Mouse (Mus musculus): Measurements from ENCODE around the gene Vrk2. TPM values are rescaled to one million over a fixed set of nuclear protein-coding genes. Genes with fewer than 3 reads are reported as not detected.

Gene Vrk2
- polyA plus RNA-seq, 1 experiment: 1.5 TPM

DNA sequence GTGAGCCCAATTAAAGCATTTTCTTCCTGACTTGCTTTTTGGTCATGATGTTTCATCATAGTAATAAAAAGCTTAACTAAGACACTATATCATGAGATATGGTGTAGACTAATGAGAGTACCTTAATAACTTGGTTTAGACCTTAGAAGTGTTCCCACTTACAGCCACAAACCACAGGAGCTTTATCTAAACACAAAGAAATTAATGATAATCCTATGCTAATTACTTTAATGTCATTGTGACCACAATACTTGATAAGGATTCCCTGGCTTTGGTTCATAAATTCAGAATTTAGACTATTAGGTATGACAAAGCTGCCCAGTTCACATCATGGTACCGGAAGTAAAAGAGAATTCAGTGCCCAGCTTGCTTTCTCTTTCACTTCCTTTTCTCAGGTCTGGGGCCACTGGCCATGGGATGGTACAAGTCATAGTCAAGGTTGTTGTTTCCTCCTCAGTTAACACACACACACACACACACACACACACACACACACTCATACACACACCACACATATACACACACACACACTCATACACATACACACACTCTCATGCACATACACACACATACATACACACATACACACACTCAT lies 10.4 kb upstream of the Vrk2 start:
- H3K4me3 ChIP-seq (replicated peaks; ENCODE audit: insufficient read depth, low read depth, low read length): no peak overlapping the region
- 93% methylated on average over 1 of the region's 1 CpGs for WGBS
- TF ChIP-seq CTCF (IDR thresholded peaks at IDR 0.05; ENCODE audit: borderline replicate concordance, insufficient read depth, low read depth, low read length) (no peak), POLR2A (IDR thresholded peaks at IDR 0.05; ENCODE audit: borderline replicate concordance, insufficient read depth, low read length) (no peak)
- H3K27me3 ChIP-seq (ENCODE audit: control insufficient read depth, insufficient read depth, low read length): no peaks in the 10 kb centered on the region
- DNase-seq: no peak
- no peak overlapping the region for H3K27ac ChIP-seq (ENCODE audit: insufficient read depth, low read length)
- H3K4me1 ChIP-seq (ENCODE audit: control insufficient read depth, insufficient read depth, low read length): no peaks in the 10 kb centered on the region

DNA sequence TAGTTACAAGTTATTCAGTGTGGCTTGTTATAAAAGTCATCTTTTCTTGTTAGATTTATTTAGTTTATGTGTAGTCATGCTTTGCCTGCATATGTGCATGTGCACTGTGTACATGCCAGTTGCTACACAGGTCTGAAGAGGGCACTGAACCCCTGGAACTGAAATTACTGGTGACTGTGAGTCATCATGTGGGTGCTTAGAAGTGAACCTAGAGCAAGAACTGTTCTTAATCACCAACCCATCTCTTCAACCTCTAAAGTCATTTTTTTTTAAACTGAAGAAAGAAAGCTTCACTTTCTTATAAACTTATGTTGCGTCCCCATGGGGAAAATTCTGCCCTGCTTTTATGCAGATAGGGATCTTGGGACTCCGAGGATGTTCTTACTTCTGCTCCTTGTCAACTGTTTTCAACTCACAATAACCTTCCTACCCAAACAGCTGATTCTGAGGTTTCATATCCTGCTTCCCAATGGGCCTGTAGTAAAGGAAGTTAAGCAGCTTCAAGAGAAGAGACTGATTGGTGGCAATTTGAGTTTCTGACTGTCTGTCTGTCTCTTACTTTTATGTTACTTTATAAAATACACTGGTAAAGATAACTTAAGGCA lies 7.9 kb upstream of the Vrk2 start:
- WGBS: 95% methylated on average over 2 of the region's 2 CpGs
- H3K27ac ChIP-seq (ENCODE audit: insufficient read depth, low read length): no peak overlapping the region
- DNase-seq: no peak
- H3K4me3 ChIP-seq (replicated peaks; ENCODE audit: insufficient read depth, low read depth, low read length): no peak overlapping the region
- TF ChIP-seq CTCF (IDR thresholded peaks at IDR 0.05; ENCODE audit: borderline replicate concordance, insufficient read depth, low read depth, low read length) (no peak), POLR2A (IDR thresholded peaks at IDR 0.05; ENCODE audit: borderline replicate concordance, insufficient read depth, low read length) (no peak)
- H3K4me1 ChIP-seq (ENCODE audit: control insufficient read depth, insufficient read depth, low read length): no peaks in the 10 kb centered on the region
- H3K27me3 ChIP-seq (ENCODE audit: control insufficient read depth, insufficient read depth, low read length): no peaks in the 10 kb centered on the region

DNA sequence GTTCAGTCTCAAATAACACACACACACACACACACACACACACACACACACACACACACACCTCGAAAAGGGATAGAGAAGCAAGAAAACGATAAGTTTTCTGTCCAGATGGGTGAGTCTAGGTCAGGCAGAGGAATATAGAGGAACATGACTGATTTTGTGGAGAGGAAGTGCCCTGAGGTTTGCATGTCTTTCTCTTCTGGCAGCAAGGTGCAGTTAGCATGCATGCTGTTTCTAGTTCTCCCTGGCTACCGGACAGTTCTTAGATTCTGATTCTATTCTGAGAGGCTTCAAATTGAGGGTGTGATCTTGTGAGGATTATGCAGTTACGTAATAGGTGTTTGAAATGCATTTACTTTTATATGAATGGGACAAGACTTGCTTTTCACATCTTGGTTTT lies 6.9 kb upstream of the Vrk2 start:
- Histone ChIP-seq H3K27me3 (ENCODE audit: control insufficient read depth, insufficient read depth, low read length) (no peaks in the 10 kb centered on the region), H3K4me1 (ENCODE audit: control insufficient read depth, insufficient read depth, low read length) (no peaks in the 10 kb centered on the region), H3K4me3 (replicated peaks; ENCODE audit: insufficient read depth, low read depth, low read length) (no peak overlapping the region), H3K27ac (ENCODE audit: insufficient read depth, low read length) (no peak overlapping the region)
- no peak for TF ChIP-seq POLR2A (IDR thresholded peaks at IDR 0.05; ENCODE audit: borderline replicate concordance, insufficient read depth, low read length)
- no peak for TF ChIP-seq CTCF (IDR thresholded peaks at IDR 0.05; ENCODE audit: borderline replicate concordance, insufficient read depth, low read depth, low read length)
- 53% methylated on average over 4 of the region's 4 CpGs for WGBS
- no peak for DNase-seq

DNA sequence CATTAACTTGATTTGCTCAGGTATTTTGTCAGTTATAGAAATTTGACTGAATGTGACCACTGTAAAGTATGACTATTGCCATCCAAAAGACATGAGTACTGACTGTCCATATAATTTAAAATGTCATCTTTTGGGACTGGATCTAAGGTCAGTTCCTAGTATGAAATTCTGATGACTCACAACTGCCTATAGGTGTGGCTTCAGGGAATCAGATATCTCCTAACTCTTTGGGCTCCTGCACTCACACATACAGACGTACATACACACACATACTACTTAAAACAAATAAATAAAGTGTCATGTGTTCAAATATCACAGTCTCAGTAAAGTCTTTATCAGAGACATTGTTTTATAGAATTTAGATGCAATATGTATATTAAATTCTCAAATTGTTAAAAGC lies 5.1 kb upstream of the Vrk2 start:
- TF ChIP-seq CTCF (IDR thresholded peaks at IDR 0.05; ENCODE audit: borderline replicate concordance, insufficient read depth, low read depth, low read length): no peak
- no peak for TF ChIP-seq POLR2A (IDR thresholded peaks at IDR 0.05; ENCODE audit: borderline replicate concordance, insufficient read depth, low read length)
- no peaks in the 10 kb centered on the region for H3K4me1 ChIP-seq (ENCODE audit: control insufficient read depth, insufficient read depth, low read length)
- WGBS: 94% methylated on average over 1 of the region's 1 CpGs
- no peak for DNase-seq
- no peak overlapping the region for H3K27ac ChIP-seq (ENCODE audit: insufficient read depth, low read length)
- no peak overlapping the region for H3K4me3 ChIP-seq (replicated peaks; ENCODE audit: insufficient read depth, low read depth, low read length)
- no peaks in the 10 kb centered on the region for H3K27me3 ChIP-seq (ENCODE audit: control insufficient read depth, insufficient read depth, low read length)

DNA sequence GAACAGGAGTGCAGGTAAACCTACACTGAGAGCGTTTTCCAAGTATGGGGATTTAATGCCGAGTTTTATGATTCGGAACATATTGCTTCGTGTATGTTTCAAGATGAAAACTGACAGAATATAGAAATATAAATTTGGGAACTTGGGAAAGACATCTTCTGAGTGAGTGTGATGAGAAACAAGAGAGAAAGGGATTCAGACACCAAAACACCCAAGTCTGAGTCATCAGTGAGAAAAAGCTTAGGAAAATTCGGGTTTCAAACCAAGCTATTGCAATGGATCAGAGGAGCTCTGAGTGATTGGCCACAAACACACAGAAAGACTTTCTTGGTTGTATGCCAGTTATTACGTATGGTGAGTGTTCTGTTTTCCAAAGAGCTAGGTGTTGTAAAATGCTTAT lies 4.0 kb upstream of the Vrk2 start:
- 76% methylated on average over 6 of the region's 6 CpGs for WGBS
- TF ChIP-seq POLR2A (IDR thresholded peaks at IDR 0.05; ENCODE audit: borderline replicate concordance, insufficient read depth, low read length) (no peak), CTCF (IDR thresholded peaks at IDR 0.05; ENCODE audit: borderline replicate concordance, insufficient read depth, low read depth, low read length) (no peak)
- no peak overlapping the region for H3K4me3 ChIP-seq (replicated peaks; ENCODE audit: insufficient read depth, low read depth, low read length)
- no peak overlapping the region for H3K27ac ChIP-seq (ENCODE audit: insufficient read depth, low read length)
- no peaks in the 10 kb centered on the region for H3K4me1 ChIP-seq (ENCODE audit: control insufficient read depth, insufficient read depth, low read length)
- no peaks in the 10 kb centered on the region; the same call in 1 of the 2 replicates for H3K27me3 ChIP-seq (ENCODE audit: control insufficient read depth, insufficient read depth, low read length)
- DNase-seq: no peak

DNA sequence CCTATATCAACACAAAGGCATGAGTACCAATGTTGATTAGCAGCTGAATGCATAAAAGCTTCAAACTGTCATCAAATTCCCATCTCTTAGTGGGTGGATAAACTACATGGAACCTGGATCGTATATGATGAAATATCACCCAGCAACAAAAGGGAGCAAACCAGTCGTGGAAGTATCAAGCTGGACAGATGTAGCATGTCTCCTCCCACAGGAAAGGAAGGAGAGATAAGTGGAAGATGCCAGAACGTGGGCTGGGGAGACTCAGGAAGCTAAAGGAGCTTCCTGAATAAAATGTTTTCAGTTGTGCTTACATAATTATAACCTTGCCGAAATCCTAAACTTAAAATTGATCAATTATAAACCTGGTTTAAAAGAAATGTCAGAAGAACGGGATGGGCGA lies 3.3 kb upstream of the Vrk2 start:
- H3K27ac ChIP-seq (ENCODE audit: insufficient read depth, low read length): no peak overlapping the region
- WGBS: 83% methylated on average over 6 of the region's 6 CpGs
- DNase-seq: no peak
- TF ChIP-seq CTCF (IDR thresholded peaks at IDR 0.05; ENCODE audit: borderline replicate concordance, insufficient read depth, low read depth, low read length): no peak
- no peaks in the 10 kb centered on the region; the same call in 1 of the 2 replicates for H3K27me3 ChIP-seq (ENCODE audit: control insufficient read depth, insufficient read depth, low read length)
- no peaks in the 10 kb centered on the region for H3K4me1 ChIP-seq (ENCODE audit: control insufficient read depth, insufficient read depth, low read length)
- no peak overlapping the region for H3K4me3 ChIP-seq (replicated peaks; ENCODE audit: insufficient read depth, low read depth, low read length)

DNA sequence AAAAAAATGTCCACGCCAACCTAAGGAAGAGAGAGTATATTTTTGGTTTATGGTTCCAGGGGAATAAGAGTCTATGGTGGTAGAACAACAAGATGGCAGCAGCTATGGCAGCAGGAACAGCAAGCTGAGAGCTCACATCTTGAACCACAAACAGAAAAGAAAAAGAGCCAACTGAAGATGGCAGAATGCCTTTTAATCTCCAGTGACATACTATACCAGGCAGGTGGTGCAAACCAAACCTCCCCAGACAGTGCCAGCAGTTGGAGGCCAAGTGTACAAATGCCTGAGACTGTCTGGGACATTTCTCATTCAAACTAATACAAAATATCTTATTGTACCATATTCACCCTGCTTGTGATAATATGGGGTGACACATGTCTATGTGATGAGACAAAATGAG lies 2.4 kb upstream of the Vrk2 start:
- no peaks in the 10 kb centered on the region; the same call in 1 of the 2 replicates for H3K27me3 ChIP-seq (ENCODE audit: control insufficient read depth, insufficient read depth, low read length)
- TF ChIP-seq CTCF (IDR thresholded peaks at IDR 0.05; ENCODE audit: borderline replicate concordance, insufficient read depth, low read depth, low read length): no peak
- TF ChIP-seq POLR2A (IDR thresholded peaks at IDR 0.05; ENCODE audit: borderline replicate concordance, insufficient read depth, low read length): no peak
- no peak for DNase-seq
- no peak overlapping the region for H3K27ac ChIP-seq (ENCODE audit: insufficient read depth, low read length)
- H3K4me3 ChIP-seq (replicated peaks; ENCODE audit: insufficient read depth, low read depth, low read length): no peak overlapping the region
- WGBS: 92% methylated on average over 1 of the region's 1 CpGs
- no peaks in the 10 kb centered on the region for H3K4me1 ChIP-seq (ENCODE audit: control insufficient read depth, insufficient read depth, low read length)

DNA sequence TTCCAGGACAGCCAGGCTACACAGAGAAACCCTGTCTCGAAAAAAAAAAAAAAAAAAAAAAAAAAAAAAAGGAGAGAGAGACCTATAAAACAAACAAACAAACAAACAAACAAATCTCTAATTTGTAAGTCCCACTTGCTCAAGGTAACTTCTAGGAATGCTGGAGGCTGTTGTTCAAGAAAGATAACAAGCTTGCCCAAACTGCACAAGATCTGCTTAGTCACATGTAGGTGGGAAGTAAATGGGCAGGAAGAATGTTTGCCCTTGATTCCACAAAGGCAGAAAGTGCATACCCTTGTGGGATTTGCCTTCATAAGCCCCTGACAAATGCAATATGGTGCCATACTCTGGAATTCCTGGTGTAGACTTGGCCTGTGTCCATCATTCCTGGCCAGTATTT lies 688 bp upstream of the Vrk2 start:
- no peak for DNase-seq
- Histone ChIP-seq H3K27ac (ENCODE audit: insufficient read depth, low read length) (no peak overlapping the region), H3K4me3 (replicated peaks; ENCODE audit: insufficient read depth, low read depth, low read length) (no peak overlapping the region), H3K27me3 (ENCODE audit: control insufficient read depth, insufficient read depth, low read length) (no peaks in the 10 kb centered on the region; the same call in 1 of the 2 replicates), H3K4me1 (ENCODE audit: control insufficient read depth, insufficient read depth, low read length) (no peaks in the 10 kb centered on the region)
- WGBS: 89% methylated on average over 1 of the region's 1 CpGs
- no peak for TF ChIP-seq CTCF (IDR thresholded peaks at IDR 0.05; ENCODE audit: borderline replicate concordance, insufficient read depth, low read depth, low read length)
- no peak for TF ChIP-seq POLR2A (IDR thresholded peaks at IDR 0.05; ENCODE audit: borderline replicate concordance, insufficient read depth, low read length)
